Mouse (Mus musculus) brain, adult 2 months (tissue): ENCODE data around the gene Ctcfl.

Experiments used
- DNase-seq: peaks from one replicate; pipeline ENCODE4 v3.0.0; 2011; ENCODE audit warnings: low read depth, low spot score

The Ctcfl gene

DNA sequence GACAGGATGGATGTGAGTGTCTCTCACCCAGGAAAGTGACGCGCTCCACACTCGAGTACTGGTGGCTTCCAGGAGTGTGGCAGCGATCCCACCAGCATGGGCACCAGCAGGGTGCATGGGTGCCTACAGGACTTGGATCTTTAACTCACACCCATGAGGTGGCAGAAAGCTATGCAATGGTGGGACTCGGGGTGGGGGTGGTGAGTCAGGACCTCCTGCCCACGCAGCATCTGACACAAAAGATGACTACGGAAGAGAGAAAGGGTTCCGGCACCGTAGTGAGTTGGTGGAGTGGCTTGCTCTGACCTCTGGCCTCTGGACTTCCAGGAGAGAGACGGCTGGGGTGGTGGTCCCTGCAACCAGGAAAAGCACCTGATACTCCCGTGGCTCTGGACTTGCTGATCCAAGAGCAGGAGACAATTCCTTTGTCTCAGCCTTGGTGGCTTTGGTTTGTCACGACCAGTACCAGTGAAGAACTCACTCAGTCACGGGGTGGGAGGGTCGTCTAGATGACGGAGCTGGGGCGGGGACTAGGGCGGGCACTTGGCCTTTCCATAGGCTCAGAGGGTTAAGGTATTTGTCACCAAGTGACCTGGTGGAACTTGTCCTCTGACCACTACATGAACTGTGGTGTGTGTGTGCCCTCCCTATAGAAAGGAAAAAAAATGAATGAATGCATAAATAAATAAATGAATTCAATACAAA, 71.1 kb downstream of the Ctcfl start:
- DNase-seq: no peak

GRCm38 (mm10) chr2:173047471-173047870, 71.9 kb downstream of the Ctcfl start:
- DNase-seq: no peak

DNA sequence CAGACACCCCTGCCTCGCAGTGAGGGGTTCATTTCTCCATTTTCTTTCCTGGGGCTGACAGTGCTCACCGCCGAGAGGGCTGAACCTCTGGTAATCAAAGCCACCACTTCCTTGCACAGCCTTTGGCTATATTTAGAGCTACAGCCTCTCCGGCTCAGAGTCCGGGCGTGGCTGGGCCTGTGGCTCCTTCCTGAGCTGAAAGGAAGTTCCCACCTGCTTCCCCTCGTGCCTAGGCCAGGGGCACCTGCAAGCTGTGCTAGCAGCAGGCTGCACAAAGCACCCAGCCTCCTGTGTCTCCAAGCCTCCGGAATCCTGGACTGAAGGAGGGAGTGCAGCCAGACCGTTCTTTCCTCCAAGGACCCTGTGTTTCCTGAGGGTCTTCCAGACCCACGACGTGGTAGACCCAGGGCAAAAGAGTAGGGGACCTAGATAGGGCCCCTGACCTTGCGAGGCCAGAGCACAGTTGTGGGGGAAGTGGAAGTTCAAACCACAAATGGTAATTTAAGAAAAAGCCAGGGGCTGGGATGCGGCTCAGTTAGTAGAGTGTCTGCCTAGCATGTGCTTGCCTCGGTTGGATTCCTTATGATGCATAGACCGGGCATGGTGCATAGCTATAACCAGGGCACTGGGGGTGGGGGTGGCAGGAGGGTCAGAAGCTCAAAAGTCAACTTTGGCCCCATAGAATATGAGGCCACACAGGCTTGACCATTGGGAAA, 72.6 kb downstream of the Ctcfl start:
- no peak for DNase-seq

GRCm38 (mm10) chr2:173044198-173044970, 74.9 kb downstream of the Ctcfl start:
- DNase-seq: no peak
